Mouse (Mus musculus) lung, postnatal 0 days (tissue): ENCODE results near the gene Ptpn23.

Source experiments
- CTCF ChIP-seq: IDR thresholded peaks from 2 replicates; pipeline ENCODE4 v1.5.1; 2016; ENCODE audit warnings: antibody characterized with exemption, mild to moderate bottlenecking
- EP300 ChIP-seq: IDR thresholded peaks from 2 replicates; pipeline ENCODE4 v1.6.1; 2016; ENCODE audit warnings: antibody characterized with exemption, mild to moderate bottlenecking, control low read depth

GRCm38 (mm10) chr9:110384369-110384929 lies 23.6 kb downstream of the Ptpn23 start:
- no peak for TF ChIP-seq EP300
- TF ChIP-seq CTCF = no peak
